8 mouse cellular contexts compared by ENCODE assay signal in genomic region chr9:64277706-64278105, GRCm38 (mm10). TPM values are rescaled to one million over a fixed set of nuclear protein-coding genes. Genes with fewer than 3 reads are reported as not detected.
DNase-seq lines count a peak whose midpoint lies in the region.

No protein-coding gene starts in this region.

- peak; percentile 57 for DNase-seq in heart, adult 8-10 months (ENCODE audit: low spot score)
- DNase-seq in heart, postnatal 25 days (ENCODE audit: low spot score): no peak
- peak; percentile 81 for DNase-seq in MEL-GATA-1-ER (ENCODE audit: extremely low read depth, low read depth)
- peak; percentile 74 for DNase-seq in cerebellum, adult 8-10 months
- DNase-seq in gastrocnemius, postnatal 10 days: peak; percentile 72
- peak; percentile 27 to 80 for DNase-seq in layer of hippocampus, postnatal 25 days (ENCODE audit: extremely low spot score in 1 of 2, low spot score in 1 of 2)
- peak; percentile 40 to 52 for DNase-seq in monocyte, adult 2 months (ENCODE audit: low read depth in 1 of 2, low spot score in 2 of 2)
- DNase-seq in testis, postnatal 10 days (ENCODE audit: low spot score): peak; percentile 81

- intact Hi-C loops in heart, postnatal 25 days (cut with DNase I): no loop called here

RNA-seq across cellular contexts. Expression of gene Tipin, which starts 3.7 kb away (rescaled TPM):
- 10 to 100 TPM in 3 of 4 experiments, 1 to 10 TPM in 1; 9.3 to 12.9 (median 11.0) TPM for total RNA-seq in heart, adult 8-10 months (2022)
- 10 to 100 TPM in 1 of 2 experiments, 1 to 10 TPM in 1; 10.0 to 10.8 TPM for total RNA-seq in heart, postnatal 25 days (2021)
- total RNA-seq in gastrocnemius, postnatal 10 days (2021): 10 to 100 TPM; 19.2 to 24.3 TPM
- 10 to 100 TPM; 13.8 to 19.7 TPM for total RNA-seq in layer of hippocampus, postnatal 25 days (2021)

RNA-seq across cellular contexts. Expression of gene Map2k1, which starts 24.3 kb away (rescaled TPM):
- 10 to 100 TPM; 46.1 to 51.3 (median 48.7) TPM for total RNA-seq in heart, adult 8-10 months (2022)
- total RNA-seq in heart, postnatal 25 days (2021): 10 to 100 TPM; 49.6 to 55.2 TPM
- 10 to 100 TPM; 69.8 to 71.6 TPM for total RNA-seq in gastrocnemius, postnatal 10 days (2021)
- 100 to 1,000 TPM; 294 to 332 TPM for total RNA-seq in layer of hippocampus, postnatal 25 days (2021)

RNA-seq across cellular contexts. Expression of gene Uchl4, which starts 42.7 kb away (rescaled TPM):
- 1 to 10 TPM; 2.8 to 3.7 (median 3.2) TPM for total RNA-seq in heart, adult 8-10 months (2022)
- total RNA-seq in heart, postnatal 25 days (2021): 1 to 10 TPM; 1.7 to 2.0 TPM
- total RNA-seq in gastrocnemius, postnatal 10 days (2021): 1 to 10 TPM; 2.0 to 2.9 TPM
- 1 to 10 TPM; 3.0 to 3.9 TPM for total RNA-seq in layer of hippocampus, postnatal 25 days (2021)

Comparison
In these comparisons a context has a peak if more than half of its experiments do, and no peak if none do; other contexts are left out.
1. RNA of gene Map2k1, which starts 24.3 kb away (total RNA-seq): 294 to 332 TPM in layer of hippocampus, postnatal 25 days; 69.8 to 71.6 TPM in gastrocnemius, postnatal 10 days, 49.6 to 55.2 TPM in heart, postnatal 25 days and 46.1 to 51.3 TPM in heart, adult 8-10 months; every median in the first group is over 4 times any median in the second.